Mouse (Mus musculus): ENCODE measurements at regions not wholly inside any gene's neighbourhood (a gene's known extent, or its start where the extent isn't known, plus 50 kb on each side); places are given as distances from the start of the nearest gene placed in this dataset.

- DNase-seq, result no peak
These were observed 107.2 kb downstream of the Rassf10 start for GRCm38 (mm10) chr7:113060991-113061390.

DNA sequence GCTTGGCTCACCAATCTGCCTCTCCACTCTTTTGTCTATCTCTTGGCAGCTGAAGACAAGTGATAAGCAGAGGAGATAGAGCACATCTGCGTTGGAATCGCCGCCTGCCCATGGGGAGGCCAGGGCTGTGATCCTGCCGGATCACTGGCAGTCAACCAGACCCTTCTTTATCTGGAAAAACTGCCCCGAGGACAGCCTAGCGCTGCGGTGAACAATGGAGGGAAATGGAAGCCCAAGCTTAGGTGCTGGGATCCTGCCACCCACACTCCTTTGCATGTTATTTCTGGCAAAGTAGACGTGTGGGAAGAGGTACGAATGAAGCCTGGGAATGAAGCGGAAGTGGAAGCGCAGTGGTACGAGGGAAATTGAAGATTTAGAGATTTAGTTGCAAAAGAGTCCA, 112.8 kb downstream of the Rassf10 start:
- no peak for DNase-seq

- no peak for DNase-seq
These were observed 114.5 kb downstream of the Rassf10 start for GRCm38 (mm10) chr7:113068296-113068695.

- no peak for DNase-seq
These were observed 115.7 kb downstream of the Rassf10 start for GRCm38 (mm10) chr7:113069336-113069924.

DNA sequence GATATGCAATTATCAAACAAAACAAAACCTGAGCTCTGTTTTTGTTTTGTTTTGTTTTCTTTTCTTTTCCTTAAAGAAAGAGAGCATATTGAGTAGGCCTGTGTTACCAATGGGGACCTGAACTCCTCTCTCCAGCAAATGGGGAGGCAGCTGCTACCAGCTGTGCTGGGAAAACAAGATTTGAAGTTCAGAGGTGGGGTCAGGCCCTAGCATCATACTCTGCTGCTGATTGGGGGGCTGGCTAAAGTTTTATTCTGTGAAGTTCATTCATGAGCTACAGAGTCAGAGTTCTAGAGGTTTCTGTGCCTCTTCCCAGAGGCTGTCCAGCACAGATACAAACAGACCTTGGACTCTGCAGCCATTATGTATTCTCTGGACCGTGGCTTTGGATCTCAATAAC, 117.7 kb downstream of the Rassf10 start:
- DNase-seq, result no peak

- no peak for DNase-seq
These were observed 120.0 kb downstream of the Rassf10 start for GRCm38 (mm10) chr7:113073781-113074180.

DNA sequence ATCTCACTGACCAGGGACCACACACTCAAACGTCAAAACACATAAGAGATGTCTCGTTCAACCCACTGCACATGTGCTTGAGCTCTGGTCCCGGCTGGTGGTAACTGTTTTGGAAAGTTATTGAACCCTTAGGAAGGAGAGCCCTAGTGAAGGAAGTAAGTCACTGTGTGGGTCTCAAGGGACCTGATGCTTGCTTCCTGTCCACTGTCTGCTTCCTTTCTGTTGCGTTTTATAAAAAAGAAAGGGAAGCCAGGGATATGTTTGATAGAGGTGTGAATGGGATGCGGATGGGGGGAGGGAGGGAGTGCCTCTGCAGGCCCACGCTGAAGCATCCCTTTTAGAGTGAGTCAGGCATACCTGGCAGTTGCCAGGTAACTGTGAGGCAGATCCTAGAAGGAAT, 121.6 kb downstream of the Rassf10 start:
- DNase-seq, result no peak

DNA sequence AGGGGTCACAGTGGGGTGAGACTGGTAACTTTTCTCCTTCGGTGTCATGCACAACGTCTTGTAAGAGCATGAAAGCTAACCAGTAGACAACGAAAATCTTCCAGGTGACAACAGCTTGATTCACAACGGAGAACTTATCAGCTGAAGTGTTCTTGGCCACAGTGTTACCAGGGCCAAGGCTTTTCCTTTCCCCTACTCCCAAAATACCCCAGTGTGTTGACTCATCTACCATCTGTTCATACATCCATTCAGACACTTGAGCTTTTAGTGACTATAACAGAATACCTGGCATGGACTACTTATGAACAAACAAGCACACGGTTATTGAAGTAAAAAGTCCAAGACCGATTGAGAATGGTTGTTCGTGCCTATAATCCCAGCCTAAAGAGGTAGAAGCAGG, 122.5 kb downstream of the Rassf10 start:
- DNase-seq, result no peak

- no peak for DNase-seq
These were observed 126.1 kb upstream of the Arntl start for GRCm38 (mm10) chr7:113081120-113081519.

DNA sequence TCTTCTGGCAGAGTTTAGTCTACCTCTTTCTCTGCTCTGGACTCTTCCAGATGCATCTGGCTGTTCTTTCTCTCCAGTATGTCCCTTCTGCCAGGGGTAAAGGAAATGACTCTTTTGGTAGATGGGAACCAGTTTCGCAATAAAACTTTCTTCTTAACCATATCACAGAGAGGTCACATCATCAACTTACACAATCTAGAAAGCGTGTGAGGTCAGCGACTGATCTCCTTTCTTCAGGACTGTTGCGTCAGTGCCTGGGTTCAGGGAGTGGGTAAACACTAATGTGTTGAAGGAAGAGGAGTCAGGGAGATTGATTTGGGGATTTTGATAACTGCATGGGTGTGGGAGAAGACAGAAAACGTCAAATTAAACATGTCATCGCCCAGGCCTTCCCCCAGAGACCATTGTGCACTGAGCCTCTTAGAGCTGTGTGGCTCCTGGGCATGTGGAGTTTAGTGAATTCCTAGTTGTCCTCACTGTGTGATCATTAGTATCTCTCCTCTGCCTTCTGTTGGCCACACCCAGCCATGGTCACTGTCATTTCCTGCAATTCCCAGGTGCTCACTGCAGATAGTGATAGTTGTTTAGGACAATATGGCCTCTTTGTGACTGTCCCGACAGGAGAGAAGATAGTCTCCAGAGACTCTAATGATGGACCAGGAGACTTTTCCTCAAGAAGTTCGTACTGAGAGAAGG, 122.2 kb upstream of the Arntl start:
- no peak for DNase-seq

- DNase-seq, result no peak
These were observed 121.1 kb upstream of the Arntl start for GRCm38 (mm10) chr7:113086158-113086557.

- DNase-seq, result no peak
These were observed 119.6 kb upstream of the Arntl start for GRCm38 (mm10) chr7:113087646-113088045.

DNA sequence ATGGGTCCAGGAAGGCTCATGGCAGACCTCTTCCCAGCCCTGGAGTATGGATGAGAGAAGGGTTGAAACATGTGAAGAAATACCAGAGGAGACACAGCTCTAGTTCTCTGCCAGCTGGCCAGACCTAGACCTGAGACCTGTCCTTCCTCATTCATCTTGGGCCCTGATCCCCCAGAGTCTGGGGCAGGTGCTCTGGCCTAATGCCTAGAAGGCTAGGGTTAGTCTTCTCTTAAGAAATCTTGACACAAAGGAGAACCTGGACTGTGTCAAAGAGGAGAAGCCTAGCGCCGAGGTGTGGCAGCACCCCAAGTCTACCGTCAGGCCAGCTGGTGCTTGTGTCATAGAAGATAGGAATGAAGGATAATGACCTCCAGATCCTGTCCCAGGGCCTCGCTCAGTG, 118.2 kb upstream of the Arntl start:
- DNase-seq, result no peak

- no peak for DNase-seq
These were observed 113.3 kb upstream of the Arntl start for GRCm38 (mm10) chr7:113093931-113094330.

GRCm38 (mm10) chr7:113095092-113095491, 112.2 kb upstream of the Arntl start:
- no peak for DNase-seq

GRCm38 (mm10) chr7:113104265-113104664, 103.0 kb upstream of the Arntl start:
- no peak for DNase-seq

- no peak for DNase-seq
These were observed 101.9 kb upstream of the Arntl start for GRCm38 (mm10) chr7:113105359-113105758.

GRCm38 (mm10) chr7:113106731-113107130, 100.5 kb upstream of the Arntl start:
- DNase-seq, result peak; percentile 27

GRCm38 (mm10) chr7:113107965-113108364, 99.3 kb upstream of the Arntl start:
- no peak for DNase-seq

DNA sequence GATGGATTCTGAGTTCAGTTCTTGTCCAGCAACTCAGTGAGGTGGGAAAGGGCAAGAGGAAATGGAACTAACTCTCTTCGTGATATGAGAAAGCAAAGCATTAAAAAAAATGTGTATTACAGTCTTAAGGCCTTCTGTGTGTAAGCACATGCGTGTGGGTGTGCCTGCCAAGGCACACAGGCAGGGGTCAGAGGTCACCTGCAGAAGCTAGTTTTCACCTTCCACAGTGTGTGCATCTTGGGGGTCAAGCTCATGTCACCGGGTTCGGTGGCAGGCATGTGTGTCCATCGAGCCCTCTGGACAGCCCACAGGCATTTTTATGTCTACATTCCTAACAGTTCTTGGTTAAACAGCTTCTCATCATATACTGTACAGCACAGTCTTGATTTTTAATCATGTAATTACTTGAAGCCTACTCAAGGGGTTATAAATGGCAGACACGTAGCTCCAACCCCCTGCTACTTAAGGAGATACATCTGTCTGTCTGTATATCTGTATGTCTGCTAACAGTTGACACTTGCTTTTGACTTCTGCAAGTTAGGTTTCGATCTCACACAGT, 98.7 kb upstream of the Arntl start:
- no peak for DNase-seq

GRCm38 (mm10) chr7:113109481-113109880, 97.8 kb upstream of the Arntl start:
- no peak for DNase-seq

DNA sequence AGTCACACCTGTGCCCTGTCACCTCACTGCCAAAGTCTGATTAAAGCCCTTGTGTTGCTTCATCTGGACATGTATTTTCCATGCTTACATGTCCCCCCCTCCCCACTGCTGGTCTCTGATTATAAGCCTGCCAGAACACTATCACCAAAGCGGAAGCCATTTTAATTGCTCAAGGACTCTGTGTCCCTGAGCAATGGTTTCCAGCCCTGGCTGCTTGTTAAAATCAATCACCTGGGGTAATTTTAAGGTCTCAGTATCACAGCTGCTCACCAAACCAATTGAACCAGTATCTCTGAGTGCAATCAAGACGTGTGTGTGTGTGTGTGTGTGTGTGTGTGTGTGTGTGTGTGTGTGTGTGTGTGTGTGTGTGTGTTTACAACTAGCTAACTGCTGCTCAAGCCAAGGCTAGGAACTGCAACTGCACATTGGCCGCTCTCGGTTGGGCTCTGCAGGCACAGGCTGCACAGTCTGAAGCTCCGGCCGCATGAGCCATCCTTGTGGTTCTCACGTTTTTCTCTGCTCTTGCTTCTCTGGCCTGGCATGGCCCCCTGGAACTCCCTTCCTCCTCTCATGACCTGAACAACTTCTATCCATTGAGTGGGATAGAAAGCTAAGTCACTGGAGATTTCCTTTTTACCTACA, 96.3 kb upstream of the Arntl start:
- no peak for DNase-seq

DNA sequence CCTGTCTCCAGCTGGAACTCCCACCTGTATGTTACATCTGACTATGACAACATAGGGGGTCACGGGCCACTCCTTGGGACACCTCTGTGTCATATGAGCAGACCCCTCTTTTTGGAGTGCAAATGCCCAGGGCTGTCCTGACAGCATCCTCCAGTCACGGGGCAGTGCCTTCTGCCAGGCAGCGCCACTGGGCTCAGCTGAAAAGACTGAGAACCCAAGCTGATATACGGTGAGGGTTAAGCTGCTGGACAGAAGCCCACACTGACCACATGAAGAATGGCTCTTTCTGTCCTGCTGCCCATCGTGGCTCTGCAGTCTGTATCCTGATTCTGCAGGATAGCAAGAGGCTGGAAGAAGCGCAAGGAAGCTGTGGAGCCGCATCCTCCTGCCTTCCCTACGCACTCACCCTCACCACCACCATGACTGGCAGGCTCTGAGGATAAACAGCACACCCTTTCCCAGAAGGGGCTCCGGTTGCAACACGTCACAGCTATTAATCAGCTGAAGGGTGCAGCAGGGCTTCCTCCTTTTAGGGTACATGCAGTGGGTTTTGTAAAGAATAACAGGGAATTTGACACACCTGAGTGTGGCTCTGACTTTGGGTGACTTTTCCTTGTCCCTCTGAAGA, 93.9 kb upstream of the Arntl start:
- DNase-seq, result no peak

GRCm38 (mm10) chr7:113117599-113117998, 89.7 kb upstream of the Arntl start:
- no peak for DNase-seq
